Mouse (Mus musculus): ENCODE data around the gene Lpar3. TPM values are rescaled to one million over a fixed set of nuclear protein-coding genes. Genes with fewer than 3 reads are reported as not detected.

Gene Lpar3
- polyA plus RNA-seq, 1 experiment from 2014 or later, result 5.0 TPM

- no peak overlapping the region for H3K27ac ChIP-seq (replicated peaks; ENCODE audit: low read depth, low read length)
- H3K4me2 ChIP-seq (ENCODE audit: low read depth, low read length), result no peak overlapping the region
- no peak overlapping the region for H3K9ac ChIP-seq (ENCODE audit: low read depth, low read length)
- ATAC-seq (ENCODE audit: low read depth), result no peak
- H3K27me3 ChIP-seq (replicated peaks; ENCODE audit: control insufficient read depth, insufficient read depth, low read length), result no peaks in the 10 kb centered on the region
- 61% methylated on average over 10 of the region's 10 CpGs for WGBS
- H3K9me3 ChIP-seq (ENCODE audit: control insufficient read depth, low read length), result no peaks in the 10 kb centered on the region; the same call in 1 of the 2 replicates
- H3K4me3 ChIP-seq (ENCODE audit: low read depth, low read length), result no peak overlapping the region
- H3K4me1 ChIP-seq (ENCODE audit: control insufficient read depth, insufficient read depth, low read length), result no peaks in the 10 kb centered on the region
- no peak for DNase-seq (ENCODE audit: low spot score)
- H3K36me3 ChIP-seq (ENCODE audit: control insufficient read depth, insufficient read depth, low read length), result no peaks in the 10 kb centered on the region
These were observed 34.7 kb upstream of the Lpar3 start for GRCm38 (mm10) chr3:146186033-146186432.

DNA sequence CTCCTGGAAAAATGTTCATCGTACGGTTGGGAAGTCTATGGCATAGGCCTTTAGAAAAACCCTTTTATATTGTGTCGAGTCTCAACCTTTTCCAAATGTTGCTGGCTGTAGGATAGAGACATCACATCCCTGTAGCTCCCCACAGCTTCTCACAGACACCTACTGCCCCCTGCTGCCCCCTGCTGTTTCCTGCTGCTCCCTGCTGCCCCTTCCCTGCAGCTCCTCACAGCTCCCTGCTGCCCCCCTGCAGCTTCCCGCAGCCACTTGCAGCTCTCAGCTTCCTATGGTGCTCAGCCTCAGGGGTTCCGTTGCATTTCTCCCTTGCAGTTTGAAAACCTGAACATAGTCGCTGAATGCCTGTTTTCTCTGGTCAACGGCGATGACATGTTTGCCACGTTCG lies 30.8 kb upstream of the Lpar3 start:
- 62% methylated on average over 10 of the region's 10 CpGs for WGBS
- Histone ChIP-seq H3K9me3 (ENCODE audit: control insufficient read depth, low read length) (no peaks in the 10 kb centered on the region; the same call in 1 of the 2 replicates), H3K4me2 (ENCODE audit: low read depth, low read length) (no peak overlapping the region), H3K9ac (ENCODE audit: low read depth, low read length) (no peak overlapping the region), H3K27me3 (replicated peaks; ENCODE audit: control insufficient read depth, insufficient read depth, low read length) (no peaks in the 10 kb centered on the region), H3K27ac (replicated peaks; ENCODE audit: low read depth, low read length) (no peak overlapping the region), H3K4me1 (ENCODE audit: control insufficient read depth, insufficient read depth, low read length) (no peaks in the 10 kb centered on the region), H3K36me3 (ENCODE audit: control insufficient read depth, insufficient read depth, low read length) (no peaks in the 10 kb centered on the region), H3K4me3 (ENCODE audit: low read depth, low read length) (no peak overlapping the region)
- DNase-seq (ENCODE audit: low spot score) (no peak), ATAC-seq (ENCODE audit: low read depth) (no peak)

DNA sequence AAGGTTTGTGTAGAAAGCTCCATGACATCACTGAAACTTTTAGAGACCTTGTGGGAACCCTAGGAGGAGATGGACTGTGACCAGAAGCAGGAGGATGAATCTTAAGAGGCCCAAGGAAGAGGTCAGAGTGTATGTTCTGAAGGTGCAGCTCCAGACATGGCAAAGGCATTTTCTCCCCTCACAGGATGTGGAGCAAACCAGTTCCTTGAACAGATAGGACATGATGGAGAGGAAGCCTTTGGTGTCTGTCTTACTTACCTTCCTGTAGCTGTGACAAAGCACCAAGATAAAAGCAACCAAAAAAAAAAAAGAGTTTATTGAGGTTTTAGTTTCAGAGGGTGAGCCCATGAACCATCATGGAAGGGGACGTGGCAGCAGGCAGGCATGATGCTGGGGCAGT lies 28.3 kb upstream of the Lpar3 start:
- Histone ChIP-seq H3K4me2 (ENCODE audit: low read depth, low read length) (no peak overlapping the region), H3K9ac (ENCODE audit: low read depth, low read length) (no peak overlapping the region), H3K9me3 (ENCODE audit: control insufficient read depth, low read length) (no peaks in the 10 kb centered on the region), H3K27ac (replicated peaks; ENCODE audit: low read depth, low read length) (no peak overlapping the region), H3K4me1 (ENCODE audit: control insufficient read depth, insufficient read depth, low read length) (no peaks in the 10 kb centered on the region), H3K27me3 (replicated peaks; ENCODE audit: control insufficient read depth, insufficient read depth, low read length) (no peaks in the 10 kb centered on the region), H3K4me3 (ENCODE audit: low read depth, low read length) (no peak overlapping the region), H3K36me3 (ENCODE audit: control insufficient read depth, insufficient read depth, low read length) (no peaks in the 10 kb centered on the region)
- no peak for ATAC-seq (ENCODE audit: low read depth)
- DNase-seq (ENCODE audit: low spot score), result no peak
- 80% methylated on average over 1 of the region's 1 CpGs for WGBS

DNA sequence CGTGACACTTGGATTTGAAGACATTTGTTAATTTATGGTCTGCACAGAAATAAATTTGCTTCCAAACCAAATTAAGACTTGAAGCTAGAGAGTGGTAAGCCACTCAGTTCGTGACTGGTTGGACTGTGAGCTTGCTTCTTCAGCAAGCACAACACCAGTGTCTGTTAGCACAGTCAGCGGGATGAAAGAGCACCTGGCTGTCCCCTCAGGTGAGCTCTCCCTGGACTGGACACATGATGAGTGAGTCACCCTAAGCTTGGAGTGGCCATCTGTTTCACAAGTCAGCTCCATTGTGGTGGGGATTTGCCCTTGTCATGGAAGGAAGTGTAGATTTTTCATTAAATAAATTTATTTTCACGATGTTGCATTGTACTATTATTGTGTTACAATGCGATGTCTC lies 25.6 kb upstream of the Lpar3 start:
- Histone ChIP-seq H3K27me3 (replicated peaks; ENCODE audit: control insufficient read depth, insufficient read depth, low read length) (no peaks in the 10 kb centered on the region), H3K4me1 (ENCODE audit: control insufficient read depth, insufficient read depth, low read length) (no peaks in the 10 kb centered on the region), H3K36me3 (ENCODE audit: control insufficient read depth, insufficient read depth, low read length) (no peaks in the 10 kb centered on the region), H3K27ac (replicated peaks; ENCODE audit: low read depth, low read length) (no peak overlapping the region), H3K4me2 (ENCODE audit: low read depth, low read length) (no peak overlapping the region), H3K9me3 (ENCODE audit: control insufficient read depth, low read length) (no peaks in the 10 kb centered on the region), H3K4me3 (ENCODE audit: low read depth, low read length) (no peak overlapping the region), H3K9ac (ENCODE audit: low read depth, low read length) (no peak overlapping the region)
- 90% methylated on average over 5 of the region's 5 CpGs for WGBS
- no peak for DNase-seq (ENCODE audit: low spot score)
- no peak for ATAC-seq (ENCODE audit: low read depth)

- WGBS, result 60% methylated on average over 6 of the region's 6 CpGs
- no peak overlapping the region for H3K27ac ChIP-seq (replicated peaks; ENCODE audit: low read depth, low read length)
- H3K9me3 ChIP-seq (ENCODE audit: control insufficient read depth, low read length), result no peaks in the 10 kb centered on the region
- no peak overlapping the region for H3K4me2 ChIP-seq (ENCODE audit: low read depth, low read length)
- no peak for ATAC-seq (ENCODE audit: low read depth)
- no peaks in the 10 kb centered on the region for H3K4me1 ChIP-seq (ENCODE audit: control insufficient read depth, insufficient read depth, low read length)
- no peaks in the 10 kb centered on the region for H3K27me3 ChIP-seq (replicated peaks; ENCODE audit: control insufficient read depth, insufficient read depth, low read length)
- DNase-seq (ENCODE audit: low spot score), result no peak
- no peak overlapping the region for H3K4me3 ChIP-seq (ENCODE audit: low read depth, low read length)
- no peaks in the 10 kb centered on the region for H3K36me3 ChIP-seq (ENCODE audit: control insufficient read depth, insufficient read depth, low read length)
- no peak overlapping the region for H3K9ac ChIP-seq (ENCODE audit: low read depth, low read length)
These were observed 24.5 kb upstream of the Lpar3 start for GRCm38 (mm10) chr3:146196301-146196700.

- Histone ChIP-seq H3K27me3 (replicated peaks; ENCODE audit: control insufficient read depth, insufficient read depth, low read length) (no peaks in the 10 kb centered on the region), H3K9ac (ENCODE audit: low read depth, low read length) (no peak overlapping the region), H3K4me2 (ENCODE audit: low read depth, low read length) (no peak overlapping the region), H3K4me3 (ENCODE audit: low read depth, low read length) (no peak overlapping the region), H3K9me3 (ENCODE audit: control insufficient read depth, low read length) (no peaks in the 10 kb centered on the region), H3K27ac (replicated peaks; ENCODE audit: low read depth, low read length) (no peak overlapping the region), H3K36me3 (ENCODE audit: control insufficient read depth, insufficient read depth, low read length) (no peaks in the 10 kb centered on the region), H3K4me1 (ENCODE audit: control insufficient read depth, insufficient read depth, low read length) (no peaks in the 10 kb centered on the region)
- DNase-seq (ENCODE audit: low spot score), result no peak
- no peak for ATAC-seq (ENCODE audit: low read depth)
- 78% methylated on average over 17 of the region's 17 CpGs for WGBS
These were observed 23.7 kb upstream of the Lpar3 start for GRCm38 (mm10) chr3:146196780-146197743.

DNA sequence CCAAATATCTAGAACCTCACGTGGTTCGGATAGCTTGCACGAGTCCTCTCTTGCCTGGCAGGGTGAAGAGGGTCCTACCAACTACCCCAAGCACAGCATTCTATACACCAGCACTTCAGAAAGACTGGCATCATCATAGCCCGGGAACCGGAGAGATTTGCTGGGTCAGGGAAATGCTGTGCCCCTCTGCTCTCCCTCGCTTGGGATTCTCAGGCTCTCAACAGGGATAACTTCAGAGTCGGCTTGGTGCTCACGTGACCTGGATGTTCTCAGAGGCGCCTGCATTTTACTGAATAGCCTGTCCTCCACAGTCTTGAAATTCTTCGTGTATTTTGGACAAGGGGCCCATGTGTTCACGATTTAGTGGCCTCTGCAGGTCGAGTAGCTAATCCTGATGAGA lies 23.0 kb upstream of the Lpar3 start:
- Histone ChIP-seq H3K27me3 (replicated peaks; ENCODE audit: control insufficient read depth, insufficient read depth, low read length) (no peaks in the 10 kb centered on the region), H3K4me3 (ENCODE audit: low read depth, low read length) (no peak overlapping the region), H3K9me3 (ENCODE audit: control insufficient read depth, low read length) (no peaks in the 10 kb centered on the region), H3K27ac (replicated peaks; ENCODE audit: low read depth, low read length) (no peak overlapping the region), H3K36me3 (ENCODE audit: control insufficient read depth, insufficient read depth, low read length) (no peaks in the 10 kb centered on the region), H3K9ac (ENCODE audit: low read depth, low read length) (no peak overlapping the region), H3K4me2 (ENCODE audit: low read depth, low read length) (no peak overlapping the region), H3K4me1 (ENCODE audit: control insufficient read depth, insufficient read depth, low read length) (no peaks in the 10 kb centered on the region)
- DNase-seq (ENCODE audit: low spot score), result no peak
- 81% methylated on average over 12 of the region's 12 CpGs for WGBS
- no peak for ATAC-seq (ENCODE audit: low read depth)

DNA sequence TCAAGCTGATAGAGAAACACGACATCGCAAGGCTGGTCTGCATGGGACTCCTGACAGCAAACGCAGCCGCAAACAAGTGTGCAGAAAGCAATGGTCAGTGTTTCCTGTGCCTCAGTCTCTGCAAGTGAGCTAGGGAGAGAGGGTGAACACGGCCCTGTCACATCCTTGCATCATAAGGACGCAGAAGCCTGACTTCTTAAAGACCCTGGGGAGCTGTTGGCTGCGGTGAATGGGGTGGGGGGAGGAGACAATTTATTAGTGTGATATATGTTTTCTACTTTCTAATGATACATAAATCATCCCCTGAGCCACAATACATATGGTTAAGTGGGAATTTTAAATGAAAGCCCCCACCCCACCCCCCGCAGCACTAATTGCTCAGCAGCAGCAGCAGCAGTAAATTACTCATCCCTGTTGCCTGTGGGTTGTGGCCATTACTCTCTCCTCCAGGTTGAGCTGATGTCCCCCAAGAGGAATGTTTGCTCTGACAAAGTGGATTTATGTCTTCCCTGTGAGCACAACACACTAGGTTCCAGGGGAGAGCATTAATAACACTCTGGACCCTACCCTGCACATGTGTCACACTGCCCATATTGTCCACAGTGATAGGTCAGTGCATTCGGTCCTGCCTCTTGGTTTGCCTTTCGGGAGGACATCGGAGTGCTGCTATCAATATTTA lies 21.8 kb upstream of the Lpar3 start:
- 78% methylated on average over 11 of the region's 11 CpGs for WGBS
- Histone ChIP-seq H3K9me3 (ENCODE audit: control insufficient read depth, low read length) (no peaks in the 10 kb centered on the region), H3K27ac (replicated peaks; ENCODE audit: low read depth, low read length) (no peak overlapping the region), H3K27me3 (replicated peaks; ENCODE audit: control insufficient read depth, insufficient read depth, low read length) (no peaks in the 10 kb centered on the region), H3K4me2 (ENCODE audit: low read depth, low read length) (no peak overlapping the region), H3K9ac (ENCODE audit: low read depth, low read length) (no peak overlapping the region), H3K4me1 (ENCODE audit: control insufficient read depth, insufficient read depth, low read length) (no peaks in the 10 kb centered on the region), H3K36me3 (ENCODE audit: control insufficient read depth, insufficient read depth, low read length) (no peaks in the 10 kb centered on the region), H3K4me3 (ENCODE audit: low read depth, low read length) (no peak overlapping the region)
- DNase-seq (ENCODE audit: low spot score) (no peak), ATAC-seq (ENCODE audit: low read depth) (peak; percentile 67)
